ENCODE assay signal across 13 mouse cellular contexts in genomic region chr1:106069867-106070543, GRCm38 (mm10).
"Had no signal": no experiment of that assay in that cellular context is flagged by ENCODE, and none has a peak within 500 bp of the region (broad histone marks: within the 10 kb centered on the region; RNA-seq: fewer than 3 reads in every experiment).

No protein-coding gene starts in this region.

- H3K27me3 ChIP-seq: neural tube, embryonic 13.5 days had no signal

- ATAC-seq: intestine, postnatal 0 days; lung, postnatal 0 days had no signal

- DNase-seq: kidney, adult 9 months; kidney, postnatal 10 days; kidney, postnatal 4 days; lung, adult 2 months; retina, postnatal 1 day; right cerebral cortex, postnatal 14 days; thymus, postnatal 14 days had no signal

- H3K27ac ChIP-seq: left cerebral cortex, adult 2 months; liver, embryonic 14.5 days; midbrain, embryonic 10.5 days; neural tube, embryonic 13.5 days had no signal

- H3K9me3 ChIP-seq: midbrain, embryonic 10.5 days; neural tube, embryonic 13.5 days had no signal

- H3K4me3 ChIP-seq: left cerebral cortex, adult 2 months; midbrain, embryonic 10.5 days; neural tube, embryonic 13.5 days had no signal

- H3K9ac ChIP-seq: liver, embryonic 14.5 days; neural tube, embryonic 13.5 days had no signal

- H3K36me3 ChIP-seq: midbrain, embryonic 10.5 days; neural tube, embryonic 13.5 days had no signal

- H3K4me2 ChIP-seq: neural tube, embryonic 13.5 days had no signal
